Mouse (Mus musculus) thymus, postnatal 4 days (tissue): ENCODE results near the gene Rhbg.
"Not testable (repeated sequence)": the region's sequence is repeated elsewhere in the genome, so short reads cannot be mapped to it uniquely, and the experiment has no call there.

Experiments used
- DNase-seq: peaks from one replicate; pipeline ENCODE4 v3.0.0; 2021

The Rhbg gene

GRCm38 (mm10) chr3:88254268-88254926 lies at the start of gene Rhbg:
Gene Rhbg (minus strand): TSS chr3:88254709.
- DNase-seq: peak; percentile 28

- no peak for DNase-seq
These were observed 44.7 kb upstream of the Rhbg start for GRCm38 (mm10) chr3:88299172-88299571.

DNA sequence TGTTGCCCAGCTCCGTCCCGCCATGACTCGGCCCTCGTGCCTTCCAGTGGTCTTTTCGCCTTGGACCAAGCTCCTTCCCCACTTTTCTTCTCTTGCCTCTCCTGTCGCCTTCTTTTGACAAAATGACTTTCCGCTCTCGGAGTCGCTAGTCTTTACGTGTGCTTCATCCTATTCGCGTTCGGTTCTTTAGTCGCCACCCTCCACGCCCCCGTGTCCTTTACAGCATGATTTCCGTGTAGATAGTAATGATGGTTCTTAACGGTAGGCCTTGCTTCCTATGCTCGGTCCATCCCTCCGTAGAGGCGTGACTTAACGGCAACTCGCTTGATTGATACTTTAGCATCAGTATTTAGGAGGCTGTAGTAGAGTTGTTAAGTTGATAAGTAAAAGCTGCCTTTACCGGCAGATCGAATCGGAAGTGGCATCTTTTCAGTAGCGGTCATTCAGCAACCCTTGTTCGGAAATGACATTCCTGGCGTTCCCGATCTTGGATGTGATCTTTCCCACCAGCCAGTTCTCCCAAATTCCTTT lies 42.9 kb upstream of the Rhbg start:
- no peak for DNase-seq

DNA sequence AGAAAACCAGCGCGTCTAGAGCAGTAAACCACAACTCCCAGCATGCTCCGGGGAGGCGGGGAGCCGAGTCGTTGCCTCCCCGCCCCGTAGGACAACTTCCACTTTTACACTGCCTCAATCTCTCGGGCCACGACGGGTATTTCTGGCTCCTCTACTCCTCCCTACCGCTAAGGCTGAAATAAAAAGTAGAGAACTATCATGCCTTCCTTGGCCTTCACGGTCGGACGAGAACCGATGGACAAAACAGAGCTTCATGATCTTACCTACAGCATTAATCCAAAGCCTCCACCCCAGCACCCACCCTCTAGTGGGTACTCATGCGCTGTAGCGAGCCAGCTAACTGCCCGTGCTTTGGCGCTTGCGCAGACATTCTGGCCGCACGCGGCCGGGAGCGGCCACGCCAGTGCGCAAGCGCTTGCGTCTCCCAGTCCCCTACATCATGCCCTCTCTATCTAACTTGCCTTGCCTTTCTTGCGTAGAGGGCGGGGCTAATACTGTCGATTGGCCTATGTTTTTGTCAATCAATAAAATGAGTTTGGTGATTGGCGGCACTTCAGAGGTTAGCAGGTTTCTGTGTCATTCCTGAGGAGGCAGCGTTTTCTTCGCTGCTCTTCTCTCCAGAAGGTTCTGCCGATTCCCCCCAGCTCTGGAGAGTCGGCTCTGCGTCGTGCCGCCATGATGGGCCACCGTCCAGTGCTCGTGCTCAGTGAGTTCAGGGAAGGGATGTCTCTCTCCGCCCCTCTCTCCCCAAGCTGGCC lies 42.2 kb upstream of the Rhbg start, which contains the start of the genes Tsacc and Cct3:
Gene Tsacc (minus strand): TSS at position 439 of the 758 bp plus-strand sequence.
Gene Cct3 (plus strand): TSS at position 556 of the 758 bp plus-strand sequence.
- DNase-seq: peak; percentile 94

GRCm38 (mm10) chr3:88296110-88296560 lies 41.6 kb upstream of the Rhbg start:
- DNase-seq: peak; percentile 37

DNA sequence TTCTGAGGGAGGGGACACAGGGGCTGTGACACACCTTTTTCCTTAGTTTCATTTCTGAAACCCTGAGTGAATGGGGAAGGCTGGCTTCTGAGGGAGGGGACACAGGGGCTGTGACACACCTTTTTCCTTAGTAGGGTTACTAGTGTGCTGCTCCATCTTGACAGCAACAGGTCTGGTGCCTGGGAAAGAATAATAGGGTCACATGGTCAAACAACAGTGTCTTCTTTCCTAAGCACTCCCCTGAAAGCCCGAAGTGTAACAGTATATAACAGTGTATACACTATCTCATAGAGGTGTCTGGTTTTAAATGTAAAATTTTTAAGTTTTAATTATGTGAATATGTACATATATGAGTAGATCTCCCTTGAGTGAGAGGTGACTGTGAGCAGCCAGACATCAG lies 40.8 kb upstream of the Rhbg start:
- not testable (repeated sequence) for DNase-seq

- peak; percentile 60 for DNase-seq
These were observed 37.5 kb upstream of the Rhbg start for GRCm38 (mm10) chr3:88291970-88292369.

DNA sequence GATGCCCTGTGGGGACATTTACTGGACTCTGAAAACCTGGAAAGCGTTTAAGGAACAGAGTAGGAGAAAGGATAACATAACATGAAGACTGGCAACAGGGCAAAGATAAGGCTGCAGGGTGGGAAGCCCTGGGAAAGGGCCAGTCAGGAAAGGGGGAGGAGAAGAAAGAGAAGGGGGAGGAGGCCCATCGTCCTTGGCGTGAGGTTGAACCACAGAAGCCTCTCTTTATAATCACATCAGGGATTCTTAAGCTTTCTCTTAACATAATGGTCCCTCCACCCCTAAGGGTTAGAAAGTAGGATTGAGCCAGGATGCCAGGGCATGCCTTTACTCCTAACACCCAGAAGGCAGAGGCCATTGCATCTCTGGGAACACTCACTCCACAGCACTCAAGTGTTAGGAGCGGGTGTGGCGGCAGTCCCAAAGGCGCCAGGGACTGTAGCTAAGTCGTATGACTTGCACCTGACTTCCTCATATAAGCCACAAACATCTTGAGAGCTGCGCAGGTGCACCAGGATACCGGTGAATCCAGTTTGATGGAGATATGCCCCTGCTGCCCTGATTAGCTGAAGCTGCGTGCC lies 33.7 kb upstream of the Rhbg start:
- not testable (repeated sequence) for DNase-seq

DNA sequence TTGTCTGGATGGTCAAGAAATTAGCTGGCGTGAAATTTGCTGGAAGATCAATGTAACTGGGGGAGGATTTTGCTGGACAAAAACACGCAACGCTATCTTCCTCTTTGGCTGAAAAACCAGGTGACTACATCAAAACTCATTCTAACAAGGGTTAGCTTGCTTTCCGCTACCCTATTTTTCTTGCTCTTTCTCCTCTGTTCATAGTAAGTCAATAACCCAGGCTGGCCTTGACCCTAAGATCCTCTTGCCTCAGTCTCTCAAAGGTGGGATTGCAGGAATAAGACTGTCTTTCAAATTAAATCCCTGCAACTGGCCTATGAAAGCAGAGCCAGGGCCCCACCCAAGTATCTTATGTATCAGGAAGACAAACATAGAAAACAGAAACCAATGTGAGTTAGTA lies 32.6 kb upstream of the Rhbg start, which contains the start of gene Gm38392:
Gene Gm38392 (minus strand): TSS at position 101 of the 400 bp plus-strand sequence.
- DNase-seq: no peak

DNA sequence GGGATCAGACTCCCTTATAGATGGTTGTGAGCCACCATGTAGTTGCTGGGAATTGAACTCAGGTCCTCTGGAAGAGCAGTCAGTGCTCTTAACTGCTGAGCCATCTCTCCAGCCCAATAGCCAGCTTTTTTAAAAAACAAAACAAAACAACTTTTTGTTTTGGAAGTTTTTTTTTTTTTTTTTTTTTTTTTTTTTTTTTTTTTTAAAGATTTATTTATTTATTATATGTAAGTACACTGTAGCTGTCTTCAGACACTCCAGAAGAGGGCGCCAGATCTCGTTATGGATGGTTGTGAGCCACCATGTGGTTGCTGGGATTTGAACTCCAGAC lies 31.0 kb upstream of the Rhbg start:
- not testable (repeated sequence) for DNase-seq

GRCm38 (mm10) chr3:88284815-88285564 lies 30.5 kb upstream of the Rhbg start:
- not testable (repeated sequence) for DNase-seq

DNA sequence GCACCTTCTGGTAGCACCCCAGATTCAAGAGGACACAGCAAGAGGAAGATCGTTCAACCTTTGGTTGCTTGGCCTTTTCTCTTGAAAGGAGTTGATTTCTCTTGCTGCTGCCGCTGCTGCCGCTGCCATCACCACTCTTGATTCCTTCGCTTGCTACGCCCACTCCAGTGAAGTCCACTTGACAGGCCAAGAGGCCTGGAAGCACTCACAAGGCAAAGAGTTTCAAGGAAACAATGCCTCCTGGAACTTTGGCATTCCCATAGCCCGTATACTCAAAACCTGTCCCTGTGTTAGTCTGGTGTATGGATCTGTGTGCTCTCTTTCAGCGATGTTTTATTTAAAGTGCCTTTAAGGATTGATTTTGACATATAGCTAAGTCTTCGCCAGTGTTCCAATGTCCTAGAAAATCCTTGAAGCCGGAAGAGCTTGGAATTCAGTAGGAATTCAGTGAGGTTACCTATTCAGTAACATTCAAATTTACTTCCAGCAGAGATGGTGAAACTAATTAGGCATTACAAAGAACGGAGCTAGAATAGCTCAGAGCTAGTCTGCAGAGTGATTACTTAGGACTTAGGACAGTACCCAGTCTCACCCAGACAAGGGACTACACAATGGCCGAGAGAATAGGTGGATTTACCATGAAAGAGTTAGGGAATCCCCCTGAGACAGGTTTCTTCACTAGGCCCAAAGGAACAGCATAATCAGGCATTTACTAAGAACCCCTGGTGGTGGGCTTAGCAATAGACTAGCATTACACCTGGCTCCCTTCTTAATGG lies 26.8 kb upstream of the Rhbg start:
- DNase-seq: not testable (repeated sequence)

- no peak for DNase-seq
These were observed 25.5 kb upstream of the Rhbg start for GRCm38 (mm10) chr3:88280035-88280434.

GRCm38 (mm10) chr3:88276529-88277143 lies 22.1 kb upstream of the Rhbg start:
- peak; percentile 18 for DNase-seq

GRCm38 (mm10) chr3:88276121-88276520 lies 21.6 kb upstream of the Rhbg start:
- DNase-seq: no peak

DNA sequence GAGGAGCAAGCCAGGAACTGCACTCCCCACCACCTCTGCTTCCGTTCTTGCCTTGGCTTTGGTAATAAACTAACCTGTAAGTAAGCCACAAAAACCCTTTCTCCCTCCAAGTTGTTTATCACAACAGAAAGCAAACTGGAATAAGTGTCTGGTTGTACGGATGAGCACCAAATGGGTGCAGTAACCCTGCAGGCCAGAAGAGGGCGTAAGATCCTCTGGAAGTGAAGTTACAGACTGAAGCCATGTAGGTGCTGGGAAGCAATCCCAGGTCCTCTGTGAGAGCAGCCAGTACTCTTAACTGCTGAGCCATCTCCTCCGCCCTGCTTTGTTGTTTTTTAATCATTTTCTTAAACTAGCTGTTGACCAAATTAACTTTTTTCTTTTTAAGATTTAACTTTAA lies 19.5 kb upstream of the Rhbg start:
- DNase-seq: peak; percentile 26

DNA sequence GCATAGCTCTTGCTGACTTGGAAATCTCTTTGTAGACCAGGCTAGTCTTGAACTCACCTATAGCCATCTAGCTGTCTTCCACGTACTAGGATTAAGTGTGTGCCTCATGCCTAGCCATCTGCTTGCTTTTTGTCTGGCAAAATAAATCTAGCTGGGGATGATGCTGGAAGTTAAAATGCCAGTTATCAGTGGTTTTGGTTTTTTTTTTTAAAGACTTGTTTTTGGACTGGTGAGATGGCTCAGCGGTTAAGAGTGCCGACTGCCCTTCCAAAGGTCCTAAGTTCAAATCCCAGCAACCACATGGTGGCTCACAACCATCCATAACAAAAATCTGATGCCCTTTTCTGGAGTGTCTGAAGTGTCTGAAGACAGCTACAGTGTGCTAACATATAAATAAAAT lies 17.4 kb upstream of the Rhbg start:
- no peak for DNase-seq

DNA sequence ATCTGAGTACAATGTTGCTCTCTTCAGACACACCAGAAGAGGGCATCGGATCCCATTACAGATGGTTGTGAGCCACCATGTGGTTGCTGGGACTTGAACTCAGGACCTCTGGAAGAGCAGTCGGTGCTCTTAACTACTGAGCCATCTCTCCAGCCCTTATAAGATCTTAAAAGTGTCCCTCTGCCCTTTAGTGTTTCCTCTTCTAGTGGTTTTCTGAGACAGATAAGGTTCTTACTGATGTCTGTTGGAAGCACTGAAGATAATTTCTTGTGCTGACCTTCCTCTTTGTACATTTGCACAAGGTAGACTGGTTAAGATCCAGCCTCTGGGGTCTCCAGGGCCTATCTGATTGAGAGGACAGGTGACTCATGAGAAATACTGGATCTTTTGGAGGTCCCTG lies 16.8 kb upstream of the Rhbg start:
- DNase-seq: not testable (repeated sequence)

DNA sequence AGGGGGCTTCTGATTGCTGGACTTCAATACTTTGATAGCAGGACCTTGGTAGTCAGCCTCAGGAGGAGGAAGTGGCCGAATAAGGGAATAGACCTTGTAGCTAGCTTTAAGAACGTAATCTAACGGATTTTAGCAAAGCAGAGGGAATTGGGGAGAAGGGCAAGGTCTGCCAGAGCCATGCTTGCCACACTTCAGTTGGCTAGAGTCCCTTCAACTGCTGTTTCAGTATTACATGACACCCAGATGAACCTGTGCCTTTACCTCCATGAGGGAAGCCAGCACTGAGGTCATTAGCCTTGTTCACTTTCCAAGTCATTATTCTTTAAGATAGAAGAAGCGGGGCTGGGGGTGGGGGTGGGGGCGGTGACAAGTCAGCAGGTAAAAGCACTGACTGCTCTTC lies 14.5 kb upstream of the Rhbg start:
- DNase-seq: no peak

- DNase-seq: not testable (repeated sequence)
These were observed 13.5 kb upstream of the Rhbg start for GRCm38 (mm10) chr3:88268014-88268413.

- no peak for DNase-seq
These were observed 7.8 kb upstream of the Rhbg start for GRCm38 (mm10) chr3:88262346-88262745.
